Mouse (Mus musculus) hindbrain, embryonic 11.5 days (tissue): ENCODE results near the gene Fads2. TPM values are rescaled to one million over a fixed set of nuclear protein-coding genes. Genes with fewer than 3 reads are reported as not detected.

Experiments used
- ATAC-seq: fragments of 200-750 bp; cut with Nextera tagmentation; 2 replicates; pipeline ENCODE4 v1.8.0; 2017; ENCODE audit warnings: mild to moderate bottlenecking, moderate TSS enrichment, moderate library complexity; ENCODE audit not compliant: low FRiP score
- DNase-seq: peaks from one replicate; pipeline ENCODE4 v3.0.0-alpha.2; 2015; ENCODE audit warnings: low spot score
- H3K27ac ChIP-seq: fragments of 300-500 bp; sonication (generic); 2 replicates; pipeline ENCODE4 v1.5.1; 2014; ENCODE audit warnings: mild to moderate bottlenecking, low read depth, low read length
- H3K27me3 ChIP-seq: fragments of 300-500 bp; sonication (generic); 2 replicates; pipeline ENCODE4 v1.6.1; 2014; ENCODE audit warnings: mild to moderate bottlenecking, low read length, moderate library complexity, mixed read lengths; ENCODE audit not compliant: control insufficient read depth, insufficient read depth
- H3K36me3 ChIP-seq: fragments of 300-500 bp; sonication (generic); 2 replicates; pipeline ENCODE4 v1.6.1; 2014; ENCODE audit warnings: mild to moderate bottlenecking, low read length, moderate library complexity, mixed read lengths; ENCODE audit not compliant: control insufficient read depth, insufficient read depth
- H3K4me1 ChIP-seq: fragments of 300-500 bp; sonication (generic); replicated peaks from 2 replicates; pipeline ENCODE4 v1.6.1; 2014; ENCODE audit warnings: low read length, mixed read lengths; ENCODE audit not compliant: control insufficient read depth, insufficient read depth
- H3K4me2 ChIP-seq: fragments of 300-500 bp; sonication (generic); replicated peaks from 2 replicates; pipeline ENCODE4 v1.6.1; 2014; ENCODE audit warnings: mild to moderate bottlenecking, low read depth, low read length
- H3K4me3 ChIP-seq: fragments of 300-500 bp; sonication (generic); 2 replicates; pipeline ENCODE4 v1.5.1; 2014; ENCODE audit warnings: low read depth, low read length
- H3K9ac ChIP-seq: fragments of 300-500 bp; sonication (generic); 2 replicates; pipeline ENCODE4 v1.6.1; 2014; ENCODE audit warnings: low read depth, low read length
- H3K9me3 ChIP-seq: fragments of 300-500 bp; sonication (generic); 2 replicates; pipeline ENCODE4 v1.6.1; 2016; ENCODE audit warnings: low read length; ENCODE audit not compliant: control insufficient read depth
- WGBS: fragments of 180-500 bp; shearing (Covaris S2); extraction: QIAGEN DNeasy Blood & Tissue Kit; methylation state at CpG from one replicate; pipeline ENCODE4 v1.1.7; 2014; 5-methylcytosine and 5-hydroxymethylcytosine counted together
- polyA plus RNA-seq: library from polyadenylated mRNA; unstranded; fragments of >200 nt; fragmentation: Nextera tagmentation; extraction: Ambion mirVana; gene quantifications from 2 replicates; pipeline ENCODE4 v1.2.1, GENCODE M21; 2014

Fads2 gene
- polyA plus RNA-seq, 1 experiment from 2014 or later = 62.9 TPM

GRCm38 (mm10) chr19:10062292-10062691 lies 39.3 kb downstream of the Fads2 start:
- ATAC-seq = no peak
- DNase-seq = no peak
- H3K9ac ChIP-seq = no peak overlapping the region
- H3K27ac ChIP-seq = no peak overlapping the region
- peaks cover 36% of the 10 kb centered on the region for H3K36me3 ChIP-seq
- no peaks in the 10 kb centered on the region for H3K4me1 ChIP-seq
- no peak overlapping the region for H3K4me3 ChIP-seq
- H3K4me2 ChIP-seq = no peak overlapping the region
- H3K9me3 ChIP-seq = no peaks in the 10 kb centered on the region
- no peaks in the 10 kb centered on the region for H3K27me3 ChIP-seq
- WGBS = 92% methylated on average over 8 of the region's 8 CpGs

DNA sequence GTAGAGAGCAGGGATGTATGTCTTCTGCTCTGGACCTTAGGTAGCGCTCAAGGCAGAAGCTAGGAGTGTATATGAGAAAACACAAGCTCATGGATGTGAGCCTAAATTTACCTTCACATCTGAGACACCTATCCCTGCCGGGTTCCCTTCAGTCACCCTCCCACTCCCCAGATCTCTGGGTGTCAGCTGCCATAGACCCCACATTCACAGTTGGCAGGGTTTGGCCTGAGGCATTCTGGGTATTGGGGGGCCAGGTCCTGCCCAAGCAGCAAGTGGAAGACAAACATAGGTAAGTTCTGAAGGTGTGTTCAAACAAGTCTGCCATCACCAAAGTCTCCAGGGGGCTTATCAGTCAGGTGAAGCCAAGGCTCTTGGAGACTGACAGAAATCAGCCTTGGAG lies 39.9 kb downstream of the Fads2 start:
- H3K36me3 ChIP-seq = peaks cover 30% of the 10 kb centered on the region

GRCm38 (mm10) chr19:10060783-10061590 lies 40.6 kb downstream of the Fads2 start:
- Histone ChIP-seq H3K4me1 (no peaks in the 10 kb centered on the region), H3K27me3 (no peaks in the 10 kb centered on the region), H3K4me2 (no peak overlapping the region), H3K4me3 (no peak overlapping the region), H3K27ac (no peak overlapping the region), H3K9ac (no peak overlapping the region), H3K9me3 (no peaks in the 10 kb centered on the region), H3K36me3 (peaks cover 24% of the 10 kb centered on the region)
- ATAC-seq (no peak), DNase-seq (no peak)
- WGBS = 50% methylated on average over 8 of the region's 8 CpGs

More for the DNA sequence above, 39.9 kb downstream of the Fads2 start:
- Histone ChIP-seq H3K4me2 (no peak overlapping the region), H3K27ac (no peak overlapping the region), H3K9me3 (no peaks in the 10 kb centered on the region), H3K9ac (no peak overlapping the region), H3K4me3 (no peak overlapping the region), H3K4me1 (no peaks in the 10 kb centered on the region), H3K27me3 (no peaks in the 10 kb centered on the region)
- DNase-seq (no peak), ATAC-seq (no peak)
- 100% methylated on average over 2 of the region's 2 CpGs for WGBS

- Histone ChIP-seq H3K4me1 (no peaks in the 10 kb centered on the region), H3K36me3 (peaks cover 17% of the 10 kb centered on the region), H3K9me3 (no peaks in the 10 kb centered on the region), H3K9ac (no peak overlapping the region), H3K27me3 (no peaks in the 10 kb centered on the region), H3K4me2 (no peak overlapping the region), H3K27ac (no peak overlapping the region), H3K4me3 (no peak overlapping the region)
- WGBS = 61% methylated on average over 10 of the region's 10 CpGs
- DNase-seq = peak; percentile 68
- peak; percentile 55 for ATAC-seq
Measured at GRCm38 (mm10) chr19:10059911-10060567, 41.5 kb downstream of the Fads2 start.

- 69% methylated on average over 9 of the region's 9 CpGs for WGBS
- no peak overlapping the region for H3K4me3 ChIP-seq
- no peak for ATAC-seq
- no peaks in the 10 kb centered on the region for H3K9me3 ChIP-seq
- no peak overlapping the region for H3K9ac ChIP-seq
- no peaks in the 10 kb centered on the region for H3K4me1 ChIP-seq
- no peak overlapping the region for H3K27ac ChIP-seq
- H3K27me3 ChIP-seq = no peaks in the 10 kb centered on the region
- no peak overlapping the region for H3K4me2 ChIP-seq
- no peak for DNase-seq
- peaks cover 10% of the 10 kb centered on the region for H3K36me3 ChIP-seq
Measured at GRCm38 (mm10) chr19:10058876-10059427, 42.6 kb downstream of the Fads2 start.

DNA sequence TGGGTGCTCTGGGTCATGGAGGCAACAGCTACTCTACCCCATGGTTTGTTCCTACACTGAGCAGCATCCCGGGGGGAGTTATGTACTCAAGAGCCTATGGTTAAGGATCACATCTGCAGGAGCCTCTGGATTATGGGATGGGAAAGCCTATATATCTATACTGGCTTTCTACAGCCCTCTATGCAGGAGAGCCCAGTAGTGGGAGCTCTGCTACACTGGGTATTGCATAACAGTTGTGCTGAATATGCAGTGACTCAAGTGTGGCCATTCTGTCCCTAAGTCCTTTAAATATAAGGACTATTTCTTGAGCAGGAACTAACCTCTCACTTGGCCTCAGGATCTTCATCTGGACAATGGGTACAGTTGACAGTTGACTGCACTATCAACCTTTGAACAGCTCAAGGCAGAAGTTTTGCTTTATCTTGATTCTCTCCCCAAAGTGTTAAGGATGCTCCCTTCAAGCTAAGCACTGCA lies 43.2 kb downstream of the Fads2 start:
- DNase-seq (no peak), ATAC-seq (no peak)
- Histone ChIP-seq H3K9me3 (no peaks in the 10 kb centered on the region), H3K27me3 (no peaks in the 10 kb centered on the region), H3K4me2 (no peak overlapping the region), H3K4me1 (no peaks in the 10 kb centered on the region), H3K36me3 (0 out of 2 replicates have a peak, but pooled peaks cover 6% of the 10 kb centered on the region), H3K4me3 (no peak overlapping the region), H3K9ac (no peak overlapping the region), H3K27ac (no peak overlapping the region)
- WGBS = 80% methylated on average over 1 of the region's 1 CpGs

- Histone ChIP-seq H3K27me3 (no peaks in the 10 kb centered on the region), H3K9ac (no peak overlapping the region), H3K36me3 (0 out of 2 replicates have a peak, but pooled peaks cover 6% of the 10 kb centered on the region), H3K4me3 (no peak overlapping the region), H3K4me2 (no peak overlapping the region), H3K9me3 (no peaks in the 10 kb centered on the region), H3K27ac (no peak overlapping the region), H3K4me1 (no peaks in the 10 kb centered on the region)
- WGBS = 65% methylated on average over 11 of the region's 11 CpGs
- DNase-seq = no peak
- ATAC-seq = no peak
Measured at GRCm38 (mm10) chr19:10057486-10058351, 43.8 kb downstream of the Fads2 start.

DNA sequence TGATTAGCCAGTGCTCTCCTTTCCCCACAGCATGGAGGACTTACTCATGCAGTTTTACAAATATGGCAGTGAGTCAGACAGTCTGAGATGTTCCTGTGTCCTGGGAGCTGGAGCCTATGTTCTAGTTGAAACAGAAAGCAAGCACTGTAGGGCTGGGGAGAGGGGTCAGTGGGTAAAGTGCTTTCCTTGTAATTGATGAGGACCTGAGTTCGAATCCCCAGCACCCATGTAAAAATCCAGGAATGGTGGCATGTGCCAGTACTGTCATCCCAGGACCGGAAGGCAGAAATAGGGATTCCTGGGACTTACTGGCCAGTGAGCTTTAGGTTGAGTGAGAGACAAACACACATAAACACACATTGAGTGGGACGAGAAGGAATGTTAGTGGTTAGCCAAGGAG lies 44.9 kb downstream of the Fads2 start:
- WGBS = 93% methylated on average over 3 of the region's 3 CpGs
- Histone ChIP-seq H3K9ac (no peak overlapping the region), H3K36me3 (no peaks in the 10 kb centered on the region), H3K4me1 (no peaks in the 10 kb centered on the region), H3K4me3 (no peak overlapping the region), H3K4me2 (no peak overlapping the region), H3K9me3 (no peaks in the 10 kb centered on the region), H3K27me3 (no peaks in the 10 kb centered on the region), H3K27ac (no peak overlapping the region)
- DNase-seq (no peak), ATAC-seq (no peak)
